Mouse (Mus musculus): ENCODE results near the gene Vash1. TPM values are rescaled to one million over a fixed set of nuclear protein-coding genes. Genes with fewer than 3 reads are reported as not detected.
A peak's percentile ranks its signal among the peaks of the same experiment; 100 is the strongest.

Gene Vash1
- polyA plus RNA-seq, 1 experiment, result 15.8 TPM

DNA sequence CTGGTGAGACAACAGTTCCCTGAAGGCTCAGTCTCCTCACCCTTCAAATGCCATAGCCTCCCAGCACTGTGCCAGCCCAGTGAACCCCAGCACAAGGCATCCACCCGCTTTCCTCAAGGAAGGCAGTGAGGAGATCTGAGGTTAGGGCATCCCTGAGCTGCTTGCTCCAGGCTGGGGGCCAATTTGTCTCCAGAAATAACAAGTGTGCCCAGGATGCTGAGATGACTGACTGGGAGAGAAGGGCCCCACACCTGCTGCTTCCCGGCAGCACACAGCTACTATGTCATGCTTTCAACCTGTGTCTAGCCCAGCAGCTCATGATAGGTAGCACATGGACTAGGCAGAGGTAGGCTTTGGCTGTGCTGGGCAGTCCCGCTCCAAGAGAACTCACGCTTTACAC lies 23.0 kb downstream of the Vash1 start:
- peaks cover 8% of the 10 kb centered on the region; the same call in 1 of the 2 replicates for H3K4me1 ChIP-seq (ENCODE audit: control insufficient read depth, insufficient read depth, low read length)
- TF ChIP-seq POLR2A (IDR thresholded peaks at IDR 0.05; ENCODE audit: extremely low read depth, insufficient read depth, low read length), result no peak
- TF ChIP-seq CTCF (IDR thresholded peaks at IDR 0.05; ENCODE audit: extremely low read depth, insufficient read depth, low read length), result no peak
- H3K27ac ChIP-seq (ENCODE audit: insufficient read depth, low read length), result peak overlapping the region; percentile 73; the same call in 1 of the 2 replicates
- H3K4me3 ChIP-seq (ENCODE audit: insufficient read depth, low read length), result no peak overlapping the region

DNA sequence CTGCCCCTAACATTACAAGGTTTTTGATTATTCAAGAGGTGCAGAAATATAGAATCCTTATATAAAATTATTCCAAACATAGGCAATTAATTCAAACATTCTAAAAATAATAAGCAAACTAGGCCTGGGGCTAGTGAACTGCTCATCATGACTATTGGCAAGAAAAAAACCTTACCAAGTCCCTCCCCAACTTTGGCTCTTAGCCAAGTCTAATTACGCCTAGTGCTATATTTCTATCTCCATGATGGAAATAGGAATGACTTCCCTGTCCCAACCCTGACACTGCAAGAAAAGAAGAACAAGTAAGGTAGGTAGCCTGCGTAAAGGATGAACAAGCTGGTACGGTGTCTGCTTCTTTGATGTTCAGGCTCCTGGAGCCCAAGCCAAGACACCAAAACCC lies 24.2 kb downstream of the Vash1 start:
- Histone ChIP-seq H3K27ac (ENCODE audit: insufficient read depth, low read length) (no peak overlapping the region), H3K4me3 (ENCODE audit: insufficient read depth, low read length) (no peak overlapping the region), H3K4me1 (ENCODE audit: control insufficient read depth, insufficient read depth, low read length) (peaks cover 8% of the 10 kb centered on the region; the same call in 1 of the 2 replicates)
- TF ChIP-seq CTCF (IDR thresholded peaks at IDR 0.05; ENCODE audit: extremely low read depth, insufficient read depth, low read length) (no peak), POLR2A (IDR thresholded peaks at IDR 0.05; ENCODE audit: extremely low read depth, insufficient read depth, low read length) (no peak)

- Histone ChIP-seq H3K4me3 (ENCODE audit: insufficient read depth, low read length) (no peak overlapping the region), H3K4me1 (ENCODE audit: control insufficient read depth, insufficient read depth, low read length) (peaks cover 3% of the 10 kb centered on the region; the same call in 1 of the 2 replicates), H3K27ac (ENCODE audit: insufficient read depth, low read length) (no peak overlapping the region)
- TF ChIP-seq POLR2A (IDR thresholded peaks at IDR 0.05; ENCODE audit: extremely low read depth, insufficient read depth, low read length) (no peak), CTCF (IDR thresholded peaks at IDR 0.05; ENCODE audit: extremely low read depth, insufficient read depth, low read length) (no peak)
Measured at GRCm38 (mm10) chr12:86705843-86706242, 27.3 kb downstream of the Vash1 start.

GRCm38 (mm10) chr12:86714026-86714425 lies 35.5 kb downstream of the Vash1 start:
- TF ChIP-seq POLR2A (IDR thresholded peaks at IDR 0.05; ENCODE audit: extremely low read depth, insufficient read depth, low read length) (no peak), CTCF (IDR thresholded peaks at IDR 0.05; ENCODE audit: extremely low read depth, insufficient read depth, low read length) (peak; percentile 28; the same call in 1 of the 2 replicates)
- Histone ChIP-seq H3K27ac (ENCODE audit: insufficient read depth, low read length) (no peak overlapping the region), H3K4me1 (ENCODE audit: control insufficient read depth, insufficient read depth, low read length) (no peaks in the 10 kb centered on the region; the same call in 1 of the 2 replicates), H3K4me3 (ENCODE audit: insufficient read depth, low read length) (no peak overlapping the region)

- H3K4me3 ChIP-seq (ENCODE audit: insufficient read depth, low read length), result no peak overlapping the region
- TF ChIP-seq POLR2A (IDR thresholded peaks at IDR 0.05; ENCODE audit: extremely low read depth, insufficient read depth, low read length), result no peak
- peak; percentile 80 for TF ChIP-seq CTCF (IDR thresholded peaks at IDR 0.05; ENCODE audit: extremely low read depth, insufficient read depth, low read length)
- no peak overlapping the region for H3K27ac ChIP-seq (ENCODE audit: insufficient read depth, low read length)
- no peaks in the 10 kb centered on the region; the same call in 1 of the 2 replicates for H3K4me1 ChIP-seq (ENCODE audit: control insufficient read depth, insufficient read depth, low read length)
Measured at GRCm38 (mm10) chr12:86715401-86715800, 36.9 kb downstream of the Vash1 start.

- no peak overlapping the region for H3K27ac ChIP-seq (ENCODE audit: insufficient read depth, low read length)
- TF ChIP-seq POLR2A (IDR thresholded peaks at IDR 0.05; ENCODE audit: extremely low read depth, insufficient read depth, low read length) (no peak), CTCF (IDR thresholded peaks at IDR 0.05; ENCODE audit: extremely low read depth, insufficient read depth, low read length) (no peak)
- H3K4me3 ChIP-seq (ENCODE audit: insufficient read depth, low read length), result no peak overlapping the region
- no peaks in the 10 kb centered on the region; the same call in 1 of the 2 replicates for H3K4me1 ChIP-seq (ENCODE audit: control insufficient read depth, insufficient read depth, low read length)
Measured at GRCm38 (mm10) chr12:86716962-86717361, 38.5 kb downstream of the Vash1 start.

DNA sequence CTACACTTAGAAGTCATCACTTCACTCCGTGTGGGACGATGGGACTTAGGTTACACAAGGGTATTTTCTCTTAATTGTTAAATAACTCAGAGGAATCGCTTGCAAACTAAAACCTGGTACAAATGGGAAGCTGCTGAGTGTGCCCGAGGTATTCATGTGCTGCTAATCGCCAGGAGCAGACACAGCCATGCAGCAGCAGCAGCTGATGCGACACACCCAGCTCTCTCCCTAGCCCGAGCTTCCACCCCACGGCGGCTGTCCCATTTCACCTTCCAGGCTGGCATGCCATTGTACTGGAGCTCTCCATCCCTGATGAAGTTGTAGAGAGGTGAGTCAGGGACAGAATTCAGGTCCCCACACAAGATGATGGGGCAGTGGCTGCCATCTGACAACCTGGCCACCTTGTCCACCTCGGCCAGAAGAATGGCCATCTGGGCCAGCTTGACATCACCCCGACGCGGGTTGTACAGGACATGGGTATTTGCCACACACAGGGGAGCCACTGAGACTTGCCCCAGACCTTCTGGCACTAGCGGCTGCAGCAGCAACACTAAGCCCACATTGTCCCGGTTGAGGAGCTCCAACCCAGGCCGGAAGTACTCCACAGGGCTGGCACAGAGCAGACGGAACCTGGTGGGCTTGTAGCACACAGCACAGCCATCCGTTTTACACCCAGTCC lies 41.6 kb downstream of the Vash1 start:
- H3K27ac ChIP-seq (ENCODE audit: insufficient read depth, low read length), result no peak overlapping the region
- no peaks in the 10 kb centered on the region for H3K4me1 ChIP-seq (ENCODE audit: control insufficient read depth, insufficient read depth, low read length)
- TF ChIP-seq CTCF (IDR thresholded peaks at IDR 0.05; ENCODE audit: extremely low read depth, insufficient read depth, low read length) (no peak), POLR2A (IDR thresholded peaks at IDR 0.05; ENCODE audit: extremely low read depth, insufficient read depth, low read length) (no peak)
- no peak overlapping the region for H3K4me3 ChIP-seq (ENCODE audit: insufficient read depth, low read length)

GRCm38 (mm10) chr12:86721453-86721852 lies 43.0 kb downstream of the Vash1 start:
- H3K27ac ChIP-seq (ENCODE audit: insufficient read depth, low read length), result no peak overlapping the region
- no peak overlapping the region for H3K4me3 ChIP-seq (ENCODE audit: insufficient read depth, low read length)
- no peak for TF ChIP-seq CTCF (IDR thresholded peaks at IDR 0.05; ENCODE audit: extremely low read depth, insufficient read depth, low read length)
- TF ChIP-seq POLR2A (IDR thresholded peaks at IDR 0.05; ENCODE audit: extremely low read depth, insufficient read depth, low read length), result no peak
- H3K4me1 ChIP-seq (ENCODE audit: control insufficient read depth, insufficient read depth, low read length), result no peaks in the 10 kb centered on the region

DNA sequence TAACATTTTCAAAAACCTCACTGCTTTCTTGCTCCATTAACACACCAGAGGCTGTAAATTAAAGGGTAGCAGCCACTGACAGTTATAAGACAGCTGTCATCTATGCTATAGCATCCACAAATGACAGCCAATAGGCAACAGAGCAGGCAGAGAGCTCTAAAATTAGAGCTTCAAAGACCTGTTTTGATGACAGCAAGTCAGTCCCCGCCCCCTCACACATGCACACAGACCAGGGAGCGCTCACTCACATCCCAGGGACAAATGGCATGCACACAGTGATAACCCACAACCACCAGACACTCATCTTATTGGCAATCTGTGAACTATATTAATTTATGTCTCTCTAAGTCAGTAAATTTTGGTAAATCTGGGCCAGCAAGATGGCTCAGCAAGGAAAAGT lies 45.8 kb downstream of the Vash1 start:
- Histone ChIP-seq H3K4me1 (ENCODE audit: control insufficient read depth, insufficient read depth, low read length) (no peaks in the 10 kb centered on the region), H3K27ac (ENCODE audit: insufficient read depth, low read length) (no peak overlapping the region), H3K4me3 (ENCODE audit: insufficient read depth, low read length) (no peak overlapping the region)
- TF ChIP-seq POLR2A (IDR thresholded peaks at IDR 0.05; ENCODE audit: extremely low read depth, insufficient read depth, low read length), result no peak
- no peak for TF ChIP-seq CTCF (IDR thresholded peaks at IDR 0.05; ENCODE audit: extremely low read depth, insufficient read depth, low read length)

GRCm38 (mm10) chr12:86725706-86726105 lies 47.2 kb downstream of the Vash1 start:
- H3K4me1 ChIP-seq (ENCODE audit: control insufficient read depth, insufficient read depth, low read length), result no peaks in the 10 kb centered on the region
- H3K4me3 ChIP-seq (ENCODE audit: insufficient read depth, low read length), result peak overlapping the region; percentile 70
- H3K27ac ChIP-seq (ENCODE audit: insufficient read depth, low read length), result no peak overlapping the region
- TF ChIP-seq CTCF (IDR thresholded peaks at IDR 0.05; ENCODE audit: extremely low read depth, insufficient read depth, low read length), result no peak
- TF ChIP-seq POLR2A (IDR thresholded peaks at IDR 0.05; ENCODE audit: extremely low read depth, insufficient read depth, low read length), result 0 out of 2 replicates have a peak, but pooled peaks have one; percentile 25
